In genomic region chr19:38819427-38819802, GRCm38 (mm10) we compare ENCODE assay signal across 8 mouse cellular contexts. TPM values are rescaled to one million over a fixed set of nuclear protein-coding genes. Genes with fewer than 3 reads are reported as not detected.
A peak's percentile ranks its signal among the peaks of the same experiment; 100 is the strongest.
DNase-seq lines count a peak whose midpoint lies in the region; ATAC-seq and TF ChIP-seq lines count a peak whose summit lies in the region.

No protein-coding gene starts in this region.

- H3K27me3 ChIP-seq in embryonic facial prominence, embryonic 15.5 days, result no peaks in the 10 kb centered on the region
- no peaks in the 10 kb centered on the region for H3K27me3 ChIP-seq in limb, embryonic 10.5 days (ENCODE audit: low read depth, poor library complexity, severe bottlenecking)
- no peaks in the 10 kb centered on the region for H3K27me3 ChIP-seq in neural tube, embryonic 15.5 days (replicated peaks)

- peak overlapping the region; percentile 75 for H3K27ac ChIP-seq in embryonic facial prominence, embryonic 15.5 days (replicated peaks)
- peak overlapping the region; percentile 89 for H3K27ac ChIP-seq in limb, embryonic 10.5 days
- peak overlapping the region; percentile 76 for H3K27ac ChIP-seq in neural tube, embryonic 15.5 days (replicated peaks)

- intact Hi-C loops in left cerebral cortex, postnatal 14 days (cut with DNase I), result loop anchor here (2.0 kb wide), 1 partner anchor 81 kb away; no protein-coding TSS in a partner anchor

- H3K4me2 ChIP-seq in embryonic facial prominence, embryonic 15.5 days (replicated peaks), result peak overlapping the region; percentile 60
- H3K4me2 ChIP-seq in neural tube, embryonic 15.5 days, result peak overlapping the region; percentile 86

- TF ChIP-seq CTCF in lung, adult 2 months (IDR thresholded peaks at IDR 0.05; ENCODE audit: insufficient read depth, low read length), result no peak

- no peaks in the 10 kb centered on the region for H3K9me3 ChIP-seq in embryonic facial prominence, embryonic 15.5 days (replicated peaks)
- H3K9me3 ChIP-seq in limb, embryonic 10.5 days (replicated peaks), result no peaks in the 10 kb centered on the region
- H3K9me3 ChIP-seq in neural tube, embryonic 15.5 days (replicated peaks), result no peaks in the 10 kb centered on the region

- 10% methylated on average over 16 of the region's 16 CpGs for WGBS in lung, adult 2 months
- 12% methylated on average over 16 of the region's 16 CpGs for WGBS in embryonic facial prominence, embryonic 15.5 days
- 14% methylated on average over 16 of the region's 16 CpGs for WGBS in limb, embryonic 10.5 days
- 15% methylated on average over 16 of the region's 16 CpGs for WGBS in neural tube, embryonic 15.5 days

- no peak for DNase-seq in lung, adult 2 months
- no peak for DNase-seq in lung, adult 18-20 months
- DNase-seq in limb, embryonic 10.5 days (ENCODE audit: low spot score), result no peak
- no peak for DNase-seq in left cerebral cortex, adult 18-20 months (ENCODE audit: low spot score in 2 of 2)
- no peak for DNase-seq in Muller cell, postnatal 12 days (ENCODE audit: inconsistent ontology term)
- DNase-seq in left cerebral cortex, postnatal 14 days (ENCODE audit: low spot score in 2 of 2), result no peak

- peaks cover 13% of the 10 kb centered on the region for H3K36me3 ChIP-seq in embryonic facial prominence, embryonic 15.5 days
- H3K36me3 ChIP-seq in limb, embryonic 10.5 days, result peaks cover 22% of the 10 kb centered on the region
- peaks cover 18% of the 10 kb centered on the region for H3K36me3 ChIP-seq in neural tube, embryonic 15.5 days

- TF ChIP-seq POLR2A in lung, adult 2 months (IDR thresholded peaks at IDR 0.05; ENCODE audit: borderline replicate concordance, extremely low read depth, low read depth, low read length), result no peak

- peaks cover 6% of the 10 kb centered on the region for H3K4me1 ChIP-seq in lung, adult 2 months (ENCODE audit: control insufficient read depth, insufficient read depth, low read length)
- H3K4me1 ChIP-seq in embryonic facial prominence, embryonic 15.5 days, result peaks cover 10% of the 10 kb centered on the region
- peaks cover 19% of the 10 kb centered on the region for H3K4me1 ChIP-seq in limb, embryonic 10.5 days
- H3K4me1 ChIP-seq in neural tube, embryonic 15.5 days, result peaks cover 17% of the 10 kb centered on the region

- ATAC-seq in embryonic facial prominence, embryonic 15.5 days (ENCODE audit: insufficient number of reproducible peaks, low FRiP score, low TSS enrichment, low read depth), result peak; percentile 51
- peak; percentile 79 for ATAC-seq in neural tube, embryonic 15.5 days (ENCODE audit: low FRiP score)

- H3K9ac ChIP-seq in embryonic facial prominence, embryonic 15.5 days, result peak overlapping the region; percentile 53
- H3K9ac ChIP-seq in neural tube, embryonic 15.5 days (replicated peaks), result peak overlapping the region; percentile 77

- peak overlapping the region; percentile 96 for H3K4me3 ChIP-seq in lung, adult 2 months (replicated peaks; ENCODE audit: extremely low read depth, low read depth, low read length)
- peak overlapping the region; percentile 83 for H3K4me3 ChIP-seq in embryonic facial prominence, embryonic 15.5 days (replicated peaks)
- peak overlapping the region; percentile 87 for H3K4me3 ChIP-seq in limb, embryonic 10.5 days
- peak overlapping the region; percentile 82 for H3K4me3 ChIP-seq in neural tube, embryonic 15.5 days (replicated peaks)

RNA-seq across cellular contexts. Expression of gene Noc3l, which starts 0.4 kb away (rescaled TPM):
- 1.9 and 2.7 TPM in 2 replicates for polyA plus RNA-seq in lung, adult 2 months (2012; rRNA removed)
- polyA plus RNA-seq in embryonic facial prominence, embryonic 15.5 days (2015; fragmentation: Nextera tagmentation; extraction: Ambion mirVana), result 6.1 and 6.9 TPM in 2 replicates
- polyA plus RNA-seq in limb, embryonic 10.5 days (2016; fragmentation: Nextera tagmentation; extraction: Ambion mirVana), result 11.2 and 11.7 TPM in 2 replicates
- polyA plus RNA-seq in neural tube, embryonic 15.5 days (2015; fragmentation: Nextera tagmentation; extraction: Ambion mirVana), result 4.3 and 5.3 TPM in 2 replicates
- 10 to 100 TPM; 14.2 to 15.3 TPM for total RNA-seq in left cerebral cortex, adult 18-20 months (2021)
- total RNA-seq in left cerebral cortex, postnatal 14 days (2021), result 10 to 100 TPM; 12.0 to 12.1 TPM

RNA-seq across cellular contexts. Expression of gene Tbc1d12, which starts 17.0 kb away (rescaled TPM):
- 3.5 and 4.9 TPM in 2 replicates for polyA plus RNA-seq in lung, adult 2 months (2012; rRNA removed)
- polyA plus RNA-seq in embryonic facial prominence, embryonic 15.5 days (2015; fragmentation: Nextera tagmentation; extraction: Ambion mirVana), result 2.8 and 3.6 TPM in 2 replicates
- 1.3 and 1.8 TPM in 2 replicates for polyA plus RNA-seq in limb, embryonic 10.5 days (2016; fragmentation: Nextera tagmentation; extraction: Ambion mirVana)
- polyA plus RNA-seq in neural tube, embryonic 15.5 days (2015; fragmentation: Nextera tagmentation; extraction: Ambion mirVana), result 5.7 TPM in 2 replicates
- 10 to 100 TPM; 12.9 to 13.1 TPM for total RNA-seq in left cerebral cortex, adult 18-20 months (2021)
- total RNA-seq in left cerebral cortex, postnatal 14 days (2021), result 10 to 100 TPM; 11.2 to 12.4 TPM
